Mouse (Mus musculus) bone marrow, adult 2 months (tissue): ENCODE results near the gene Bag1.

Source experiments
- CTCF ChIP-seq: fragments of 200-500 bp; IDR thresholded peaks from 2 replicates; pipeline ENCODE4 v1.5.1; 2011; ENCODE audit warnings: low read length, control low read depth; ENCODE audit not compliant: control insufficient read depth, insufficient read depth
- POLR2A ChIP-seq: fragments of 200-500 bp; IDR thresholded peaks from 2 replicates; pipeline ENCODE4 v1.6.1; 2011; ENCODE audit warnings: low read depth, mild to moderate bottlenecking, control low read depth, low read length, borderline replicate concordance; ENCODE audit not compliant: control insufficient read depth

DNA sequence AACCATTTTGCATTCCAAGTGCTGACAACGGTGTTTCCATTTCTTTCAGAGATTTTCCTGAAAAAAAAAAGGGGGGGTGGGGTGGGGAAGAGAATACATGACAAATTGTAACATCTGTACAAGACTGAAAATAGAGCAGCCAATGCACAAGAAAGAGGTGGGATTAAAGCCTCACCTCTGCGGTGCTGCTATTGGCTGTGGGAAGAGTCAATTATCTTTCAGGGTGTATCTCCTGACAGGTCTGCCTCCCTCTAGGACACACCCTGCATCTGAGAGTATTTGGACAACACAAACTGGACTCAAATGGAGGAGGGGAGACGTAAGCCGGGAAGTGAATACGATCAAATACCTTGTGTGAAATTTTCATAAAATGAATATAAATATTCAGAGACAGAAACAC lies 4.4 kb downstream of the Bag1 start:
- TF ChIP-seq POLR2A (no peak), CTCF (no peak)
